Mouse (Mus musculus): Measurements from ENCODE around the gene Gm7951.
"Not testable (repeated sequence)": the region's sequence is repeated elsewhere in the genome, so short reads cannot be mapped to it uniquely, and the experiment has no call there.

Gene Gm7951

GRCm38 (mm10) chr14:42117269-42117668 lies at the start of gene Gm7951:
Gene Gm7951, minus strand, starts transcription at chr14:42117369.
- not testable (repeated sequence) for DNase-seq

DNA sequence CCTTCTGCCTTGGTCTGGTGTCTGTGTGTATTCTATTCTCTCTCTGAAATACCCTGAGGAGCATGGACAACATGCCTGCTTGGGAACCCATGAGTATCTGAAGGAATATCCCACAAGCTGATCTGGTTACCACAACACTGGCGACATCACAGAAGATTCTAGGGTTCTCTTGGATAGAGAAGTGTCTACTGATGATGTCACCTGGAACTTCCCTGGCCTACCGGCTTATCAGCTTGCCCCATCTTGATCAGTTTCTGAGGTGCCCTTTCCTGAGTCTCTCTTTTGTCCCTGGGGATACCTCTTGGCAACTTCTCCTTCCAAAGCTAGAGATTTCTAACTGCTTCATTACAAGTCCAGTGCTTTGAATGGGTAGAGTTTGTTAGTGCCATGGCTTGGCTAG lies 45.4 kb upstream of the Gm7951 start, which contains the start of gene Gm17027:
Gene Gm17027, minus strand, starts transcription at position 101 of the 400 bp plus-strand sequence.
- DNase-seq = not testable (repeated sequence)

DNA sequence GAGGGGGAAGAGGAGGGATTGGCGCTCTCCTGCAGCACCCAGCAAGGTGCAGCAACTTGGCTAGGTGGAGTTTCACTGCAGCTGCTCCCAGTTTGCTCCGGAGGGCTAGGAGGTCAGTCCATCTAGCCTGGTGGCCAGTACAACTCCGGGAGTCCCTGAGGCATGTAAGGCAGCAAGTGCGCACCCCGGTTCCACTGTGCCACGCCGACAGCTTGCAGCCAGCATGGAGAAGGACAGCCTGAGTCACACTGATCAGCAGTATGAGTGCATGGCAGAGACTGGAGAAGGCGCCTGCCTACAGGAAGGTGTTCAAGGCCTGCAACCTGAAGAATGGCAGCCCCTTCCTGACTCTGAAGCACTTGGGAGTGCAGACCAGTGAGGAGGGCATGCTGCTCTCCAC lies 17.4 kb upstream of the Gm7951 start:
- DNase-seq = not testable (repeated sequence)

- not testable (repeated sequence) for DNase-seq
These were observed 16.6 kb upstream of the Gm7951 start for GRCm38 (mm10) chr14:42133806-42134205.
